Mouse (Mus musculus) embryo, embryonic 9.5 days (tissue): ENCODE results near the gene Syce3.

ENCODE experiments used
- DNase-seq: peaks from one replicate; pipeline ENCODE4 v3.0.0-alpha.2; 2017; ENCODE audit errors: extremely low spot score

Gene Syce3

GRCm38 (mm10) chr15:89372536-89372935, 37.8 kb downstream of the Syce3 start:
- DNase-seq = no peak

- DNase-seq = no peak
Observed at GRCm38 (mm10) chr15:89372068-89372467, 38.2 kb downstream of the Syce3 start.

GRCm38 (mm10) chr15:89365141-89365551, 45.2 kb downstream of the Syce3 start:
- no peak for DNase-seq

- DNase-seq = no peak
Observed at GRCm38 (mm10) chr15:89363051-89363450, 47.3 kb downstream of the Syce3 start.

DNA sequence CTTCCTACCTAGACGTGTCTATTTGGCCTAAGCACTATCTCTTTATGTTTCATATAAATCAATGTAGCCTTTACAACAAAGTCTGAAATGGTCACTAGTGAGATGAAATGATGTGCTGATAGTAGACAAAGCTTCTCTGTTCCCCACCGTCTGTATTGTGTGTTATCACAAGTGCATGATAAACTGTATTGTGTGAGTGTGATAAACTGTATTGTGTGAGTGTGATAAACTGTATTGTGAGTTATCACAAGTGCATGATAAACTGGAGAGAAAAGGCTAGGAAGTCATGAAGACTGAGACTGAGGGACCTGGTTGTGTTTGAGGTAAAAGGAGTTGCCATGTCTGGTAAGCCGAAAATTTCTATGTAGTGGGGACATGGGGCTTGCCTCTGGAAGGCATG, 51.5 kb downstream of the Syce3 start:
- no peak for DNase-seq

DNA sequence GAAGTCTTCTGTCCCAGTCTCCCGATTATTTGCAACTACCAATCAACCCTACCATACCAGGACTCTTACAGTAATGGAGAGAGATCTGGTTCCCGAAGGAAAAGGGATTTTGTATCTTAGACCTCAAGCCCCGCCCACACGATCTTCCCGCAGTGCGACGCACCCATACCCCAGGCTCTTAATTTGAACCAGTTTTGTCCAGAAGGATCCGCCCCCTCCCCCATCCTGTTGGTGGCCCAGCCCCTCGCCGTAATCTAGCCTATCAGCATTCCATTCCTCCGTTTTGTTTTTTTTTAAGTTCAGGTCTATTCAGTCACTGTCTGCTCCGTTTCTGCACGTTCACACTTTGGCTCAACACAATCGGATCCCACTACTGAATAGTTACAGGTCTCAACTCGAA, 53.9 kb downstream of the Syce3 start:
- peak; percentile 91 for DNase-seq

- peak; percentile 98 for DNase-seq
Observed at GRCm38 (mm10) chr15:89355241-89356187, 54.8 kb downstream of the Syce3 start, which contains the start of the genes Lmf2 and Ncaph2. Gene Lmf2 (minus strand): TSS chr15:89355659. Gene Ncaph2 (plus strand): TSS chr15:89355719.

- DNase-seq = no peak
Observed at GRCm38 (mm10) chr15:89354455-89354854, 55.8 kb downstream of the Syce3 start.

GRCm38 (mm10) chr15:89353837-89354236, 56.5 kb downstream of the Syce3 start:
- DNase-seq = no peak

- no peak for DNase-seq
Observed at GRCm38 (mm10) chr15:89352795-89353194, 57.5 kb downstream of the Syce3 start.

- DNase-seq = no peak
Observed at GRCm38 (mm10) chr15:89352054-89352453, 58.2 kb downstream of the Syce3 start.

DNA sequence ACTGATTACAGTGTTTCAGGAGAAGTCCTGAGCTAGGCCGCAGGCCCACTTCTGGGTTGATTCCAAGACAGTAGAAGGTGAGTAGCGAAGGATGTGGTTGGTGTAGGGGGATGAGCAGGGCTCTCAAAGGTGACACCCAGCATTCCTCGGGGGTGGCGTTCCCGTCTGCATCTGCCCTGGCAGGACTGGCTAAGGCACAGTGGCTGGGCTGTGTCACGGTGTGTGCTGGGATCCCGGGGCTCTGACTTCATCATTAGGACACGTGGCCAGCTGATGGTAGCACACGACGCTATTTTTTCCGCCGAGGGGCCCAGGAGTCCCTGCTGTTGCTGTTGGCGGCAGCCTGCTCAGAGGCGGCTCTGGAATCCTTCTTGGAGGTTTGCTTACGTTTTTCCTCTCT, 59.0 kb downstream of the Syce3 start:
- DNase-seq = no peak

DNA sequence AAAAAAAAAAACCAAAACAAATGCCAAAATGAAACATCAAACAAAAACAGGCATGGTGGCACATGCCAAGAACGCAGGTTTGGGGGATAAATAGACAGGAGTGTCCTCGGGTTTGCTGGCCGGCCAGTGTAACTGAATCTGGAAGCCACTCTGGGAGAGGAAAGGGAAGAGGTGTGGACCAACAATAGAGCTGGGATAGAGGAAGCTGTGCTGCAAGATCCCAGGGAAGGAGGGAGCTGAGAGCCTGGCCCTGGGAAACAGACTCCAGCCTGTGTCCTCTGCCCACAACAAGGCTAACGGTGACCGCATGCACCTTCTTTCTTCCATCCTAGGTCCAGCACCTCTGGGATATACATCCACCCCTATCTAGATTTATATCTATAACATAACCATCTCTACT, 59.9 kb downstream of the Syce3 start:
- no peak for DNase-seq

GRCm38 (mm10) chr15:89343325-89343724, 67.0 kb downstream of the Syce3 start:
- DNase-seq = no peak

GRCm38 (mm10) chr15:89341678-89342077, 68.6 kb downstream of the Syce3 start:
- no peak for DNase-seq
